Mouse (Mus musculus) v-Abl transformed pro-B cells (cell line): ENCODE measurements around the gene Tmed11.
"Not testable (repeated sequence)": the region's sequence is repeated elsewhere in the genome, so short reads cannot be mapped to it uniquely, and the experiment has no call there.

Experiments used
- in situ Hi-C, 2 experiments: fragments of 400-800 bp; cut with MboI; formaldehyde crosslinking; loops; one replicate each; pipeline ENCODE4 v1.15.1; 2025; ENCODE audit not compliant: unreplicated experiment in 2 of 2

Gene Tmed11

GRCm38 (mm10) chr5:108795263-108795662, at the start of gene Tmed11:
Gene Tmed11, minus strand, starts transcription at chr5:108795363.
- in situ Hi-C loops = not testable (repeated sequence)

- in situ Hi-C loops = no loop called here
These were observed 41.0 kb upstream of the Tmed11 start for GRCm38 (mm10) chr5:108836156-108836555.

- in situ Hi-C loops = no loop called here
These were observed 28.1 kb upstream of the Tmed11 start for GRCm38 (mm10) chr5:108823276-108823675.

- in situ Hi-C loops = not testable (repeated sequence)
These were observed 13.6 kb upstream of the Tmed11 start, which contains the start of gene Vmn2r8 for GRCm38 (mm10) chr5:108808750-108809149. Gene Vmn2r8, minus strand, starts transcription at chr5:108808850.

- in situ Hi-C loops = no loop called here
These were observed 8.5 kb upstream of the Tmed11 start for GRCm38 (mm10) chr5:108803646-108804045.

DNA sequence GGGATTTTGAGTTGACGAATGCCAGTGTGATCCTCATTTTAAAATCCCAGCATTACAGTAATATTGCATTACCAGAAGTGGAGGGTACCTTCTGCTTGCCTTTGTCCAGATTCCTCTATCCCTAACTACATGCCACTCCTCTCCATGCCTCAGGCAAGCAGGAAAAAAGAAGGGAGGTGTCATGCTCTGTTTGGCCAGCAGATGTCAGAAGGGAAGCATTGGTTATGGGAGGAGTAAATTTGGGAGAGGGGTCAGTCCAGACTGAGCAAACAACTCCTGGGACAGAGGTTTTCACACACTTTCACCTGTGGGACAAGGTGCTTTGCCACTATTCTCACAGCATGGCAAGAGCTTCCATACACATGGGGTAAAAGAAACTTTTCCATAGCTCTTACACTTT, 4.8 kb downstream of the Tmed11 start:
- in situ Hi-C loops = not testable (repeated sequence)

DNA sequence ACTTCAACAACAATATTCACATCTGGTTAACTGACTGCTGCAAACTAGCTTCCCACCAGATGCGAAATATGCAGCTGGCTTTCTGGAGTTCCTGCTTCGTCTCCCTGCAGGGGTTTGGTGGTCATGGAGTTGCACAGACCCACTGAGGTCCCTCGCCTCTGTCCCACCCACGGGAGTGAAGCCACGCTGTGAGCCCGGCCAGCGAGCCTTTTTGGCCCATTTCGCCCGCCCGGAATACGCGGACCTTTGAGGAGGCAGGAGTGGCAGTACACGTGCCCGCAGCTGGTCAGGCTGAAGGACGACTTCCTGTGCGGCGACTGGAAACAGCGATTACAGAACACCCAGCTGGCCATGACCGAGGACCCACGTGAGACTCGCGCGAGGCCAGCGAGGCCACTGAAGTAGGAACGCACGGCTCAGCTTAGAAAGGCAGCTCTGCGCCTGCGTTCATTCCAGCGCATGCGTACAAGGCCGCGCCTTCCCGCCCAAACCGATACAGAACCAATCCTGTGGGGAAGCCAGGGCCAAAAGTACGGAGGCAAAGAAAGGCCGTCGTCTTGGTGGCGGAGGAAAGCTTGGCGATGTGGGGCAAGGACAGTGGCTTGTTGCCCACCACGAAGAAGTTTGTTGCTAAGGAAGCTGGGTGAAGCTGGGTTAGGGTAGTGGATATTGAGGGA, 20.4 kb downstream of the Tmed11 start, which contains the start of gene Rnf212:
Gene Rnf212, minus strand, starts transcription at position 353 of the 677 bp plus-strand sequence.
- in situ Hi-C loops = no loop called here

DNA sequence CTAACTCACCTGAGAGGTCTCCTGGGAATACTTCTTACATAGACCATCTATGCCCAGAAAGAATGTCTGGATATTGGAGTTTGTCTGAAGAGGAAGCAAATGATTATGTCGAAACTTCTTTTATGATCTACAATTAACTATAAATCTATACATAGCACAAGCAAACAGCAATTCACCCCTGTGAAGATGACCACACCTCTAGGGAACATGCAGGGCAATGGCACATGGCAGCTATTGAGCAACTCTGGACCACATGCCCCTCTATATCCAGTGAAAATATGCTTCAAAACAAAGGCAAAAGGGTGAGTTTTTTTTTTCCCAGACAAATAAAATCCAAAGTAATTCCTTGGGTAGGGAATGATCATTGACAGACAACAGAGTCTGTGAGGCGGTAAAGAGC, 35.2 kb downstream of the Tmed11 start:
- in situ Hi-C loops = no loop called here

- in situ Hi-C loops = no loop called here
These were observed 36.8 kb downstream of the Tmed11 start for GRCm38 (mm10) chr5:108758396-108758795.

- in situ Hi-C loops = not testable (repeated sequence)
These were observed 43.9 kb downstream of the Tmed11 start for GRCm38 (mm10) chr5:108751258-108751657.

GRCm38 (mm10) chr5:108750328-108751210, 44.6 kb downstream of the Tmed11 start:
- in situ Hi-C loops = no loop called here

GRCm38 (mm10) chr5:108744629-108745028, 50.5 kb downstream of the Tmed11 start:
- in situ Hi-C loops = no loop called here

- in situ Hi-C loops = no loop called here
These were observed 51.3 kb downstream of the Tmed11 start for GRCm38 (mm10) chr5:108743856-108744255.

- in situ Hi-C loops = no loop called here
These were observed 52.6 kb downstream of the Tmed11 start for GRCm38 (mm10) chr5:108742596-108742995.

DNA sequence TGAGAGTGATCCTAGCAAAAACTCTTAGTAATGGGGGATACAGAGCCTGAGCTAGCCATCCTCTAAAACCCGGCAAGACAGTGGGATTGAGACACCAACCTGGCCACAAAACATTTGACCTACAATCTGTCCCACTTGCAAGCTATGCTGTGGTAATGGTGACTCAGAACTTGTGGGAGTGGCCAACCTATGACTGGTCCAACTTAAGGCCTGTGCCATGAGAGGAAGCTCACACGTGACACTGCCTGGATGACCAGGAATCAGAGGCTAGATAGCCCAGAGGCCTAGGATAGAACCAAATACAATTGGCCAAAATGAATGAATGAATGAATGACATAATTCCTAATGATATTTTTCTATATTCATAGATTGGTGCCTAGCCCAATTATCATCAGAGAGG, 53.3 kb downstream of the Tmed11 start:
- in situ Hi-C loops = no loop called here

DNA sequence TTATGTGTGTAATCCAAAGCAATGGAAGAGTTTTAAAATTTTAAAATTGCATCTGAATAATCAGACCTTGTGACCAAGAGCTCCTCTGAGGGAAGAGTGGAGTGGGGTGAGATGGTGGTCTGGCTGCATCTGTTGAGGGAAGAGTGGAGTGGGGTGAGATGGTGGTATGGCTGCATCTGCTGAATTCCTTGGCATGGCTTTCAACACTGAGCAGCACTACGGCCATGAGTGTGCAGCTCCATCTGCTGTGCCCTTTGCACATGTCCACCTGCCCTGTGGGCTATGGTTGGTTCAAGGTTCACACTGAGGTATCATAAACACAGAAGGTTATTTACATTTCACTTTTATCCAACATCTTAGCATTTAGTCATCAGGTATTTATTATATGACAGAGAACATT, 67.7 kb downstream of the Tmed11 start:
- in situ Hi-C loops = loop anchor here in 1 of 2 experiments (5.0 kb wide), 1 partner anchor 55 kb away; no protein-coding TSS in a partner anchor
